ENCODE assay signal across 25 mouse cellular contexts in genomic region chr13:42522553-42522952, GRCm38 (mm10).
"Had no signal": no experiment of that assay in that cellular context is flagged by ENCODE, and none has a peak within 500 bp of the region (broad histone marks: within the 10 kb centered on the region; RNA-seq: fewer than 3 reads in every experiment).

No protein-coding gene starts in this region.

- DNase-seq: cerebellum, adult 9-10 months; cerebellum, adult 9-11 months; cerebellum, postnatal 10 days; cerebellum, postnatal 14 days; cerebellum, postnatal 25 days; cerebellum, postnatal 36 days; embryo, embryonic 11 days; forebrain, postnatal 0 days; gastrocnemius, adult 2 months; gastrocnemius, postnatal 10 days; gastrocnemius, postnatal 14 days; gastrocnemius, postnatal 25 days; gastrocnemius, postnatal 36 days; heart, adult 11 months; heart, adult 18-20 months; heart, adult 2 months had no signal

- H3K9me3 ChIP-seq: embryonic facial prominence, embryonic 10.5 days; embryonic facial prominence, embryonic 12.5 days; embryonic facial prominence, embryonic 13.5 days; embryonic facial prominence, embryonic 15.5 days; forebrain, embryonic 10.5 days; forebrain, embryonic 12.5 days; forebrain, embryonic 13.5 days; forebrain, embryonic 15.5 days had no signal

- H3K4me2 ChIP-seq: embryonic facial prominence, embryonic 12.5 days; embryonic facial prominence, embryonic 13.5 days; embryonic facial prominence, embryonic 15.5 days; forebrain, embryonic 12.5 days; forebrain, embryonic 13.5 days; forebrain, embryonic 15.5 days had no signal

- H3K4me1 ChIP-seq: embryonic facial prominence, embryonic 12.5 days; embryonic facial prominence, embryonic 15.5 days; forebrain, embryonic 13.5 days; forebrain, embryonic 15.5 days had no signal

- H3K27me3 ChIP-seq: embryonic facial prominence, embryonic 12.5 days; embryonic facial prominence, embryonic 13.5 days; embryonic facial prominence, embryonic 15.5 days; forebrain, embryonic 12.5 days; forebrain, embryonic 13.5 days; forebrain, embryonic 15.5 days had no signal

- H3K36me3 ChIP-seq: embryonic facial prominence, embryonic 10.5 days; embryonic facial prominence, embryonic 12.5 days; embryonic facial prominence, embryonic 13.5 days; embryonic facial prominence, embryonic 15.5 days; forebrain, embryonic 10.5 days; forebrain, embryonic 12.5 days; forebrain, embryonic 15.5 days had no signal

- H3K4me3 ChIP-seq: embryonic facial prominence, embryonic 10.5 days; embryonic facial prominence, embryonic 12.5 days; embryonic facial prominence, embryonic 13.5 days; embryonic facial prominence, embryonic 15.5 days; erythroblast, embryonic 14.5 days; forebrain, embryonic 10.5 days; forebrain, embryonic 12.5 days; forebrain, embryonic 13.5 days; forebrain, embryonic 15.5 days; gastrocnemius, adult 2 months; heart, adult 2 months had no signal

- H3K9ac ChIP-seq: embryonic facial prominence, embryonic 12.5 days; embryonic facial prominence, embryonic 13.5 days; embryonic facial prominence, embryonic 15.5 days; forebrain, embryonic 12.5 days; forebrain, embryonic 13.5 days; forebrain, embryonic 15.5 days; forebrain, postnatal 0 days had no signal

- H3K27ac ChIP-seq: embryonic facial prominence, embryonic 10.5 days; embryonic facial prominence, embryonic 12.5 days; embryonic facial prominence, embryonic 13.5 days; embryonic facial prominence, embryonic 15.5 days; forebrain, embryonic 10.5 days; forebrain, embryonic 12.5 days; forebrain, embryonic 13.5 days; forebrain, embryonic 15.5 days; gastrocnemius, adult 2 months; heart, adult 2 months had no signal
